Mouse (Mus musculus): ENCODE measurements around the gene Cc2d2b.

- no peak for TF ChIP-seq CTCF (IDR thresholded peaks at IDR 0.05; ENCODE audit: borderline replicate concordance, extremely low read depth, insufficient read depth, insufficient read length)
- TF ChIP-seq POLR2A (IDR thresholded peaks at IDR 0.05; ENCODE audit: borderline replicate concordance, extremely low read depth, insufficient read depth, insufficient read length, poor library complexity, severe bottlenecking) = no peak
Measured at GRCm38 (mm10) chr19:40733849-40734248, 14.7 kb upstream of the Cc2d2b start.
